Mouse (Mus musculus): ENCODE measurements around the gene Dab1.

Dab1 gene

DNA sequence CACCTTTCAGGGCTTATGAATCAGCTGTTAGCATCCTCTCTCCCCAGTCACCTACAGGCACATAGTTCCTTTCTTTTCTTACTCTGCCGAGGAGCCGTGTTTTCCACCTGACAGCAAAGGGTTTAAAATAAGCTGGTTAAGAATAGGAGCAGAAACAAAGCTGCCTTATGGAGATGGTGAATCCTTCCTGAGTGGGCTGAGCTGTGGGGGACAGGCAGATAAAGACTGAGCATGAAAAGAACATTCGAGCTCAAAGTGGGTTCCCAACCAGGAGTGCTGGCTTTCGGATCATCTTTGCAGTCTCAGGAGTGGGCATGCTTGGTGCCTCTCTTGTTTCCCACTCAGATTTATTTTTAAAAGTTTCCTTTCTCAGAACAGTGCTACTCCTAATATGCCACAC lies 913.7 kb downstream of the Dab1 start:
- DNase-seq: no peak

DNA sequence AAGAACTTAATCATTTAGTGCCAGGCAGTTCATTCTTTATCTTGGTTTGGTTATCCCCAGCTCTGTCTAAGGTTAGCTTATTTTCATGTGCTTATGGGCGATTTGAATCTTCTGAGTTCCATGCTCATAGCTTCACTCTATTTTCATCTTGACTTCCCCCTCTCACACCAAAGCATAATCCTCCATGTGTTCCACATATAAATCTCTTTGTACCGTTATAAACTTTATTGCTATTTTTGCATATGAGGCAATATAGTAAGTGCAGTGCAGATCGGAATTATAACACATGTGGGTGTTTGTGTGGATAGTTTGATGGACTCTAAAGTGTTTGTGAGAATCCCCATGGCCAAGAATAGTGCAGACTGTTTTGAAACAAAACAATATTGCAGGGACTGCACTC lies 919.3 kb downstream of the Dab1 start:
- DNase-seq: no peak

DNA sequence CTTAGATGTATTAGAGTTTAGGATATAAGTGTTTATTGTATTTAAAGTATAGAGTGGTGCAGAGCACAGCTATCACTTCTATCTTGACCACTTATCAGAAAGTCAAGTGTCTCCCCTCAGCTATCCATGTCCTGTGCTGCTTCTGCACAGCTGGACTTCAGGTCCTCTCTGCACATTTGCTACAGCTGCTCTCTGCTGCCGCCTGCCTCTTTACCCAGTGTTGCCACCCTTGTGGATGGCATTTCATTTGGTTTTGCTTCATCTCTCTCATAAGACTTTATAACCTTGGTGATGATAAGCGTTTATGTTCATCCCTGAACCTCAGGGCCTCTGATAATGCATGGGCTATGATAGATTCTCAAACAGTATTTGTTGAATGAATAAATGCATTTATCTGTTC lies 919.9 kb downstream of the Dab1 start:
- DNase-seq: no peak

DNA sequence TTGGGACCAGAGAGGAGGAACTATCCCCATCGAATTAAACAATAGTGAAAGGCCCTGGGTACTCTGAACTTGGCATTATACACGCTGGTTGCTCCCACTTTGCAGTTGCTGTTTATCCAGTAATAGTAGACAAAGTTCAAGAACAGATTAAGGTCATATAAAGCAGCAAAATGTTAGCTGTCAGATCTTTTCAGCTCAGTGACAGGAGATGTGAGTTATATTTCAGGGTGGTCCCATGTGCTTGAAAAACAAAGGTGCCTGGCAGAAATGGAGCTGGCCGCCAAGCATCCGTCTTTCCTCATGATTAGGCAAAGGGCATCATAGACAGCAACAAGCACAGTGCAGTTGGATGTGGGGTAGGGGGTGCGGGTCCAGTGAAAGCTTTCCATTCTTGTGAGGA lies 927.9 kb downstream of the Dab1 start:
- DNase-seq: no peak

DNA sequence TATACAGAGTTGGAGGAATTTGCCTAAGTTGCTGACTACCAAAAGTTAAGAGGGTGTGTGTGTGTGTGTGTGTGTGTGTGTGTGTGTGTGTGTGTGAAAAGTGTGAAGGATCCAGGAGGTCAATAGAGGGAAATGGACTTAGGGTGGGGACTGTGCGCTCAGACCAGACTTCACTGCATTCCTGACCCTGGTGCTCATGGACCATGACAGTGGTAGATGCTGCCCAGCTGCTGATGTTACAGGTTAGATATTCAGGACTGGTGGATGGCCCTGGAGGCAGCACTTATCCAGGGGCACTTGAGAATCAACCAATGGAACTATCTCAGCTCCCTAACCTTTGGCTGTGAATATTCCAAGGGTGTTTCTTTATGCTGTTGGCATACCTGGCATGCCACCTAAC lies 929.1 kb downstream of the Dab1 start:
- DNase-seq: no peak

DNA sequence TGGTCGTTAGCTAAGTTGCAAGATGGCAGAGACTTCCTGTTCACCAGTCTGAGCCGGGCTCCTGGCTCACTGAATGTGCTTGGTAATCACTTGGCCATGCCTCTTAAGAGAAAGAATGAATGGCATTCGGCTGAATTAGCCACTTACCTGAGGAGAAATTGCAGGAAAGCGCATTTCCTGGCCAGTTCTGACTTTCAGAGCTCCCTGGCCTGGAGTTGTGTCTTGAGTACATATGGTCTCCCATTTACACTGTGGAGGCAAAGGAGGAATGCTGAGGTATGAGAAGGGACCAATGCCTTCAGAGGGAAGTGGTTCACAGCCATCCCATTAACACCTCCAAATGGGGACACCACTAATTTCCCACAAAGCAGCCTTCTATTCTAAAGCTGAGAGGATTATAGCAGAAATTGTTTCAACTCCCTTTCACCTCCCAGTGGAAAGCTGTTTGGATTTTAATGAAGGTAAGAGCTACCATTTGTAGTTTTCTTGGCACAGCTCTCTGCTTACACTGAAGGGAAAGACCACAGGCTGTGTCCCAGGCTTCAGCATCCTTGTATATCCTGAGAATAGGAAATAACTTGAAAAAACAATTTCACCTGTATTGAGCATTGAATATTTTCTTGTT lies 931.5 kb downstream of the Dab1 start:
- DNase-seq: no peak

DNA sequence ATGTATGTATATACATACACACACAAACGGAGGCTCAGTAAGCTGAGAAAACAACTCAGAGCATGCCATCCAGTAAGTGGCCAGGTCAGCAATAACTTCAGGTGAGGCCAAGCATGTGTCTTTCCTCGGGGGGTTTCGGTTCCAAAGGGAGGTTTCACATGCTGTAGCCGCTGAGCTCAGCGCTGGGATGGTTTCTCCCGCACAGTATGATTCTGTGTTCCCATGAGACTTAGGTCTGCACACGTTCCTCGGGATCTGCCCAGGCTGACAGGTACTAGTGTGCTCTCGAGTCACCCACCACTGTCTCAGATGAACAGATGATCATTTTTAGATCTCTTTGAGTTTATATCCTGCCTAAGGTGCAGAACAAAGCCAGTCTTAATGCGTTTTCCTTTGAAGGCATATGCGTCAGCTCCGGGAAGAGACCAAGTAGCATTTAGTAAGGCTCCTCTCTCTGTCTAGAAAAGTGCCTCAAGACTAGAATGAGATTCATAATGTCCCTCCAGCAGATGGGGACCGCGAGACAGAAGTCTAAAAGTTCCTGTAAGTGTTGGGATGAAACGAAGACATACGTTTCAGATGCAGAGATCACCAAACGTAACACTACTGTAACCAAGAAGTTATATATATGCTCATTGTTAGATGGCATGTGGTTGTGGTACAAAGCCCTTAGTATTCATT lies 932.4 kb downstream of the Dab1 start:
- no peak for DNase-seq

DNA sequence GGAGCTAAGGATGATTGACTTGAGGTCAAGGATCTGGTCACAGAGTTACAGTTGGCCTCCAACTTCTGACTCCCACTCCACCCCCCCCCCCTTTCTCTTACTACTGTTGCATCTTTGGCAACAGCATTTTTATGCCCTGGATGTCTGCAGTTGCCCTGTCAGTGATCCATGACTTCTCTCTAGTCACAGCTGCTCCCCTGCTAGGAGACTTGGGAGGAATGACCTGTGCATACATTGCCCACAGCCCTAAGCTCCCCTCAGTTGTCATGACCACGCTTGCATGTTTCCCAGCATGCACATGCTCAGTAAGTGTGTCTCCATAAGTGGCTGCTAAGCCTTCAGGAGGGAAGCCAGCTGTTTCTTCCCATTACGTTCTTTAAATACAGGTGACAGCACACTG lies 936.2 kb downstream of the Dab1 start:
- DNase-seq: no peak

DNA sequence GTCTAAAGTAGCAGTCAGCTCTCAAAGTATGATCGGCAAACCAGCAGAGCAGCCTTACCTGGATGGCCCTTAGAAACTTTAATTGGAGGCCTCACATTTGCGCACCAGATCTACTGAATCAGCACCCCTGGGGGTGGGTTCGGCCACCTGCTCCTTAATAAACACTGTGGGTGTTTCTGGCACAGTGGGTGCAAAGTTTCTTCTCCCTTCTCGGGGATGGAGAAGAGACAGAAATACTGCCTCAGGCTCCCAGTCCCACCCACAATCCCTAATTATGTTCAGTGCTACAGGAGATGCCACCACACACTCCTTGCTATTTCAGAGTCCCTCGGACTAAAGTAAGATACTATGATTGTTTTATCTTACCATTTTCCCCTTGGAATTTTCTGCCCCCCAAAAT lies 944.4 kb downstream of the Dab1 start:
- no peak for DNase-seq

DNA sequence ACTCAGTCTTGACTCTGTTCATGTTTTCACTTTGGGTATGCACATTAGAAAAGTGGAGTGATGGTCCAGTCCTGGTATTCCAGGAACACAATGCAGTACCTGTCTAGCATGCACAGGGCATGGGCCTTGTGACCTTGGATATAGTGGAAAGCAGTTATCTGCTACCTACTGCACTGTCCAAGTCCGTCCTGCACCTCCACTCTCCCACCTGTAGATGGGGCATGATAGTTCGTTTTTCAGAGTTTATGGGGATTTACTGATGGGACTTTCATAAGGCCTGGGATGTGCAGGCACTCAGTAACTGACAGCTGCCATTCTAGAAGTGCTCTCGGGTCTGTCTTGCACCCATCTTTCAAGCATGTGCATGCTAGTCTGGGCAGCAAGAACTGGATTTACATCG lies 951.4 kb downstream of the Dab1 start:
- DNase-seq: no peak

DNA sequence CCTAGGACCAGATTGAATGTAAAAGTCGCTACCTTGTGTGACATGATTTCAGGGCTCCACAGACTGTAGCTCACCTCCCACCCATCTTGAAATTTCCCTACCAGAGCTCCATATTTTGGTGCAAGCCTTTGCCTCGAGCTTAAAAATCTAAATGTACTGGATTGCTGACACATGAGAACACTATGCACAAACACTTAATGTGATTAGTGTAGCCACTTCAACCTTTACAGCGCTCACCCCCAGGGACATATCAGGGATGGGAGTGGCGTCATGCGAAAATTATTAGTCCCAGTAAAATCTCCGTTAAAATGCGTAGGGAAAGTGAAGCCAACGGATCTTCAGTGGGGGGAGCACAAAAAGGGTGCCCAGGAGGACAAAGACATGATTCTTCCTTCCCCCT lies 953.3 kb downstream of the Dab1 start:
- no peak for DNase-seq

DNA sequence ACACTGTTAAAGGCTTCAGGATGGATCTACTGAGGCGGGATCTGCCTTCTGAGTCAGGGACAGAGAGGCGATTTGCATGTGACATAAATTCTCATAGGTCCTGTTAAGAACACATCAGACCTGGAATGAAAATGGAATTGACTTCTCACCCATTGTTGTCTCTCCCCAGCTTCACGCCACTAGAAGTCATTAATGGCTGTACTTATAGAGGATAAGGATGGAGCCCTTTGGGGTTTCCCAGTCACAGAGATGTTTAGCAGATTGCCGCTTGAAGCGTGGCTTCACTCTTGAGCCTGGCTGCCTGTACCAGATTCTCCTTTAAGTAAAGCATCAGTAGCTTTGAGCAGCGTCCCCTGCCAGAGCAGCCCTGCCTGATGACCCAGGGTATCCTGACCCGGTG lies 954.3 kb downstream of the Dab1 start:
- no peak for DNase-seq

DNA sequence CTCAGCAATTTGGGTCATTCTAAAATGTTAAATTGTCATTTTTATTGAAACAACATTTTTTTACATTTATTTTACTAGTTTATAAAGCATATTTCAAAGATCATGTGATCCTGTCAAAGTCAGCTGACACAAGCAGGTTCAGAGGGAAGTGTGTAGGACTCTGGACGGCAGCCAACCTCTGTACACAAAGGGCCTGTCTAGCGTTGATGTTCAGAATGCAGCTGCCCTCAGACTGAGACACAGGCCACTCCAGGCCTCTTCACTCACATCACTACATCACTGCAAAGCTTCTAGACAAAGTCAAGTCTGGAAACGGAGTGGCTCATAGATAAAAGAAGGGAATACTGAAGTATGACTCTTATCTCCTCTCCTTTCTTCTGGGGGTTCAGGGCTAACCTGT lies 959.2 kb downstream of the Dab1 start:
- no peak for DNase-seq

DNA sequence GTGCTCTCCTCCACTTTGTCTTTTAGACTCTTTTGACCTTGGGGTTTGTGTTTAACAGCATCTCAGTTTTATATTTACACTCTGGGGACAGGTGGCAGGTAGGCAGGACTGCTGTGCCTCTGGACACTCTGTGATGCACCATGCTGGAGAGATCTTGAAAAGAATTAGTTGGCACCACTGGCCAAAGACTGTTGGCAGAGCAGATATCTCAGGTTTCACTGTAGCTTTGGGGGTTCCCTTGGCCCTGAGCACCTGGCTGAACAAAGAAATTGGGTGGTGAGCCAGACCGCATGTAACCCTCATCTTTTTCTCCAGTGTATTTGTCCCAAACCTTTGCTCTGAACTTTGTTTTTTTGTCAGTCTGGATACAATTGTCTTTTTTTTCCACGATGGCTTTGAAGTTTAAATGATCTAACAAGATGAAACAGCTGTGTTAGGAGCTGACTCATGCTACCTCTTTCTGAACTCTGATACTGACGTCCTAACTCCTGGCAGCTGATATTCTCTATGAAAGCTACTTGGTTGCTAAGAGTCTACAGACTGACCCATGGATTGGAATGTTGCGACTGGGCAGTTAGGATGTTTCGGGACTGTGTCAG lies 960.9 kb downstream of the Dab1 start:
- DNase-seq: peak; percentile 16

DNA sequence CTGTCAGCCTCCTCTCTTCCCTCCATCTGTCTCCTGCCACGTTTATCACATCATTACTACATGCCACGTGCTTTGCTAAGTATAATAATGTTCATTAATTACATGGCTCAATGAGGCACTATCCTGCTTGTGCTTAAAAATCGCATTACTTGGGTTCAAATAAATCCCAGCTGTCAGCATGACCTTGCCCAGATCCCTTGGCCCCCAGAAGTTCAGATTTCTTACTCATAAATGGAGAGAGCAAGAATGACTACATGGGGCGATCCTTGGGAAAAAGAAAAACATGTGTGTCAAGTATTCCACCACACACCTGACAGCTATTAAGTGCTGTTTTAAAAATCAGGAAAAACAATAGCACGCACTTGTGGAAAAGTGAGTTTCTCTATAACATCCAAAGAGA lies 963.6 kb downstream of the Dab1 start:
- DNase-seq: no peak

DNA sequence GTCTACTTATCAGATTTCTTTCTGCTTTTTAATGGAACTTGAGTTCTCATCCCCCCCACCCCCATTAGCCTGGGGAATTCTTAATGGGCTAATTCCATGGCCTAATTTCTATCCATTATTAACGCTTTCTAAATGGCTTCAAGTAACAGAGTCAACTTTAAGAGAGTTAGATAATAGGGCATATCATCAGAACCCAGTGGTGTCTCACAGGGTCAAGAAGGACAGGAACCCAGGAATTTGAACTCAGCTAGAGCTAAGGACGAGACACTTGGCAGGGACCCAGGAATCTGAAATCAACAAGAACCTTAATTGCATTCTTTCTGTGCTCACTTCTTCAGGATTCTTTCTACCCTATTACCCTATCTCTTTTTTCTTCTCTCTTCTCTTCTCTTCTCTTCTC lies 968.7 kb downstream of the Dab1 start:
- no peak for DNase-seq

DNA sequence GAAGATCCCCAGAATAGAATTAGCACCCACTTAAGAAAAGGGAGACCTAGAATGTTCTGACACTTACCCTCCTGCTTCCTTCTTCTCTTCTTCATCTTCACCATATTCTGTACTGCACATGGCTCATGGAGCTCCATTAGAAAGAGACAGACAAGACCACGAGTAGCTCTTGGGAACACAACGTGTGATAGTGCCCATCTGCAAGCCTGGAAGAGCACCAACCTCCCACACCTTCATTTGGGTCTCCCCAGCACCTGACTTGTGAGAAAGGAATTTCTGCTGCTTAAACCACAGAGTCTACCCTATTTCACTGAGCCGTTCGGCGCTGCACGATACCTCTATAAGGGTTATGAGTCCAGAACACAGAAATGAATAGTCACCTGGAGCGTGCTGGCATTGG lies 977.8 kb downstream of the Dab1 start:
- no peak for DNase-seq

DNA sequence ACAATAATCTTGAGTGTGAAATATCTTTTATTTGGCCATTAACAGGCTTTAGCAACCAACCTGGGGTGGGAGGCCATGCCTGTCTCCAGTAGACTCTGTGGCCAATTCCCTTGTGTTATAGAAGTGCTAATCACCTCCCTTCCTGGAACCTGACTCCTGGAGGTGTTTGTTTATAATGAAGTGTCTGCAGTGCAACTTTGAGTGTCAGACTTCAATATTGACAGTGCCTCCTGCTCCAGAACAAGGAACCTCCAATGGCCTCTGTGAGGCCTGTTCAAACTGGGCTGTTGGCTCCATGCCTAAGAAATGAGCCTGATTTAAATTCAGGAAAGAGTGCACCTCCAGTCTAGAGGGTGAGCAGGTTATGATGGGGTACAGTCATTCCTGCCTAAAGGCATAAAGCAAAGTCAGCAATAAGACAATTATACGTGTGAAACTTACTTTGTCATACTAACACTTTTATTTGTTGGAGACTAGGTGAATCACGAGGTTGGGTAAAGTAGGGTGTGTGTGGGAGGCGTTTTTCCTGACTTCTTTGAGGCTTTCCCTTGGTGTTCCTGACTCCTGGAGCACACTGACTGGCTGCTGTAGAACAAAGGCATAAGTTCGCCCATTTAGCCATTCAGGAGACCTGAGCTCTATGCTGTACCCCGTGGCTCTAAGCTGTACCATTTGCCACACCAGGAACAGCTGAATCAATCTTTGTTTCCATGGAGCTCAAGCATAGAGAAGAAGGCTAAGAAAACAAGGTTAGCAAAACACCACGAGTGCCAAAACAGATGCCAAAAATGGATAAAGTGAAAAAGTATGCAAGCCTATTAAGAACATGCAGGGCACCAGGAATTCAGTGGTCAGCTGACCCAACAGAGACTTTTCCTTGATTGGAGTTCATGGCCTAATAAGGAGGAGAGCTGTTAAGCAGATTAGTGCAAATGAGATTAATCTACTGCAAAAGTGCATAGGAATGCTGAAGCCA lies 978.6 kb downstream of the Dab1 start:
- DNase-seq: no peak

DNA sequence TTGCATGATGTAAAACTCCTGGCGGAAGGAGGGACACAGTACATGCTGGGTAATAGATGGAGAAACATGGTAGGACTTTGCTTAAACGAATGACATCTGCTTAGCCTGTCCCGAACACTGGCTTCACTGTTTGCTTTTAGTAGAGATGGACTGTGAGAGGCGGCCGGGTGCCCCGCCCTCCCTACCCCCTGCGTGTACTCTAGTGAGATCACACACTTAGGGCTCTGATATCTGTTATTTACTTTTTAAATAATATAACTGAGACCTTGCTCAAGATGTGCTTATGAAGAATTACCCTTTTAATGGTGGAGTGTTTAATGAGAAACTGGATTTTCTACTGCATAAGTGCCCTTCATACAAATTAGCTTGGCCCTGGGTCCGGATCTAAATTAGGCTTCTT lies 983.6 kb downstream of the Dab1 start:
- DNase-seq: no peak

DNA sequence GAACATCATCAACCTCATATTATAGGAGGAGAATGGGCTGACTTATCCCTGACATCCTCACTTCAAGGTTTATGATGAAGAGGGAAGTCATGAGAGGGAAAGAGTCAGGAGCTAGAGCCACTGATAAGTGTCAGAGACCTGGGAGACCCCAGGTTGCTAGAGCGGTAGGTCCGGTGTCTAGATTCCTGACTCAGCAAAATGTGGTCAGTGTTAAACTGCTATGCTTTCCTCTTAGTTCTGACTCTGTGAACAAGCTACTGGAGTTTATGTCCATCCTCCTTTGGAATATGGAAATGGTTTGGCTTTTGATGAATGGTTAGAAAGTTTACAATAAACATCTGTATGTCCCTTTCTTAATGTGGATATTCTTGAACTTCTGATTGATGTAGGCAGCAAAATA lies 985.1 kb downstream of the Dab1 start:
- DNase-seq: no peak

DNA sequence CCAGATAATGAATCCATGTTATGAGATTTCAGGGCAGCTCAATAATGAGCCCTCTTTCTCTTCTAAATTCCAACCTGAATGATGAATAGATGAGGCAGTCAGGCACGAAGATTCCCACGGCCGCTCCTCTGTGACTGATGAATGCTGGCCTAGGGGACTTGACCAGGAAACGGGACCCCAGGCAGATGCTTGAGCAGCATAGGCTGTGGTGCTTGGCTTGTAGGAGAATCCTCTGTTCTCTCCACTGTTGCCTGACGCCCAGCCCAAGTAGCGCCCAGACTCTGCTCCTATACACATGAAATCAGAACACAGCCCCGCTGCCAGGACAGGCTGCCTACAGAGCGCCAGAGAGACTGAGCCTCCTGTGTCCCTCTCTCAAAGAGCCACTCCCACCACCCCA lies 987.7 kb downstream of the Dab1 start:
- DNase-seq: no peak

DNA sequence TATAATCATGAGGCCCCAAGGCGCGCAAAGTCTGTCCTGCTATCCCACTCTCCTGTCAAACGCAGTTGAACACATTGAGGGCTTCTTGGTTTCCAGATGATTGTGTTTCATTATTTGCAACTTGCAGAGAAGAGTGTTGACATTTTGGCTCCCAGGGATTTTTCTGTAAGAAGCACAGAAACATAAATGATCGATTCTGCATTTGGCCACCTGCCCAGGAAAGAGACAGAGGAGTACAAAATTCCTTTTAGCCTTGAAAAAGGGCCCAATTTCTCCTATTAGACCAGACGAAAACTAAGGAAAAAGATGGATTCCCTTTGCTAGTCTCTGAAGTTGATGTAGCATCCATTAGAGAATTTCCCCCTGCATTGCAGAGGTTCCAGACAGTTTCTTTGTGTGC lies 988.5 kb downstream of the Dab1 start:
- DNase-seq: no peak

DNA sequence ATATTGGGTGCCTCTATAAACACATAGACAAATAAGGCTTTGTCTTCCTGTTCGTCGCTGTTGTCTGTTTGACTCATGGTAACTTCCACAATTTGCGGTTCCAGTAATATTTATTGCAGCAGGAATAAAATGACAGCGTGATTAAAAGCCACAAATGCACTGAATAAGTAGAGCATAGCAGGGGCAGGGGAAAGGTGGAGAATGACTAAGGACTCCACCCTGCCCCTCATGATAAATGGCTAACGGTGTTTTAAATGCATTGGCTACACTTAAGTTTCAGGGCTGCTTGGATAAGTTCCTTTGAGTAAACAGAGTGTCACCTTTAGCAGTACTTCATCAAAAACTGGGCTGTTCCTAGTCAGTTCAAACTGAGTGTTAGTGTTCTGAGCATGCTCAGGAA lies 1000.3 kb downstream of the Dab1 start:
- no peak for DNase-seq

DNA sequence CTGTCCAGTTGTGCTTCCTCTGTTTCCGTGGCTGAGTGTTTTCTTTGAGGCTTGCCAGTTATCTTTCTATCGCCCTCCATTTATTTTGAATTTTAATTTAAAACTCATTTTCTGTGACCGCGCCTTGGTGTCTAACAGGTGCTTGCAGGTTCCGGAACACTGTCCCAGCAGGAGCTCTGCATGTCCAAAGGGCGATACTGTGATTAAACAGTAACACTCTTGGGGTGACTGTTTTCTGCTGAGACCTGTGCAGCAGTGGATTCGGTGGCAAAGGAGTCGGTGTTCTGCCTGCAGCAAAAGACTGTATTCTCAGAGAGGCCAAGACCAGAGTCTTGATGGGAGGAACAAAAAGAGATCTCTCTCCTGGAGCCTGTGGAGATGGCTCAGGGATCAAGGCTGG lies 1006.2 kb downstream of the Dab1 start:
- no peak for DNase-seq

Measured in cerebellum, adult 8-10 months (tissue).